Mouse (Mus musculus) MEL-GATA-1-ER (cell line): ENCODE results near the gene Gng5.

Experiments used
- DNase-seq: peaks from one replicate; pipeline ENCODE4 v3.0.0-alpha.2; 2012; ENCODE audit warnings: low read depth; ENCODE audit errors: extremely low read depth

The Gng5 gene

GRCm38 (mm10) chr3:146540521-146541273, 41.1 kb downstream of the Gng5 start:
- DNase-seq = no peak

DNA sequence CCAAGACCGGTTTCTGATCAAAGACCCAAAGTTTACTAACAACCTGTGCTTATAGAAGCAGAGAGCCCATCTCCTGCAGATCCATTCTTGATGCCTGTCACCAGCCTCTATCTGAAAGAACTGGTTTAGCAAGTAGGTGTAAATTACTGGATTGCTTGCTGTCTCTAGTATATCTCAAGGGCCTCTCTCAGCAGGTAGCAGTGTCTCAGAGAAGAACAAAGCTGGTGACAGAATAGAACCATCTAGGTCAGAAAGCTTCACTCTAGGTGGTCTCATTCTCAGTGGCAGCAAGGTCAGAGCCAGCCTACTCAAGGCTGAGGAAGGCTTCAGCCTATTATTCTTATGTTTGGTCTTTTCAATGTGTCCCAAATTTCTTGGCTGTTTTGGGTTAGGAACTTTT, 44.0 kb downstream of the Gng5 start:
- DNase-seq = no peak

DNA sequence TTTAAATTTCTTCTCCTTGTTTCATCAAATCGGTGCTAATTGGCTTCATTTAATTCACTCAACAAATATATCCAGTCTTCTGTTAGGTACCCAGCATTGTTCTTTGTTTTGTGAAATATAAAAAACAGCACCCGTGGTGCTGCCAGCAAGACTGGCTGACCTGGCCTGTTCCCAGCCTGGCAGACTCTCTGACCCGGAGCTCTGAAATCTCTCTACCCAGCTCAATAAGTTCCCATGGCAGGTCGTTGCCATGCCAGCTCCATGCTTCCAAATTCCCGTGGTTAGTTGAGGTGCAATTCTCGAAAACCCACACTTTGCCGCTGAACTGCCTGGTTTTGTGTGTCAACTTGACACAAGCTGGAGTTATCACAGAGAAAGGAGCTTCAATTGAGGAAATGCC, 55.2 kb downstream of the Gng5 start:
- DNase-seq = no peak
